Mouse (Mus musculus): ENCODE results near the gene Ankdd1b.
A peak's percentile ranks its signal among the peaks of the same experiment; 100 is the strongest.

Gene Ankdd1b

DNA sequence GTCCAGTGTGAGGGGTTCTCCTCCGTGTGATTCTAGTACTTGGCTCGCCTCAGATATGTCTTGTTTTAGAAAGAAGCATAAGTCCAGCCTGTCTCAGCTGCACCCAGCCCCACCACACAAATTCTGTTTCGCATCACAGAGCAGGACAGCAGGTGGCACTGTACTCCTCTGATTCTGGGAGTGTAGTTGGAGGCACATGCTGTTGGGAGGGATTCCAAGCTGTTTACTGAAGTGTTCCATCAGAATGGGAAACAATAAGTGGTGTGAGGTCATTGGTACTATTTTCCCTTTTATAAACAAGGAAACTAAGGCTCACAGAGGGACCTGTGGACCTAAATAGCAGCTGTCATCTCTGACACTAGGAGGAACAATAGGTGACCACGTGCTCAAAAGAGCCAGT, 64.0 kb downstream of the Ankdd1b start:
- DNase-seq (ENCODE audit: low read depth) = no peak

DNA sequence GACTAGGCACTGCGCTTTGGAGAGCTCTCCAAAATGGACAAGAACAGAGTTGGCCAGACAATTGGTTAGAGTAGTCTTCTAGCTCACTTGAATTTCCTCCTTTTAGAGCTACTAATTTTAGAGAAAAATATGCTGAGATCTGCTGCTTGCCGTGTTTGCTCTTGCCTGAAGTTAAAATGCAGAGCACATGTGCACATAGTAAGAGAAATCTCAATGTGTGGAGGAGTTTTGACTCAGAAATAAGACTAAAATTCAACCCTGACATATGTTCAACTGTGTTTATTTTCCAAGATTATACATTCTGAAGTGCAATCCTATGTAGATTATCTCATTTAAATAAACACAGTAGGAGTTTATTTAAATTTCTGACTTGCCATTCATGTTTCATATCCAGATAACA, 65.5 kb downstream of the Ankdd1b start:
- no peak for DNase-seq (ENCODE audit: low read depth)

DNA sequence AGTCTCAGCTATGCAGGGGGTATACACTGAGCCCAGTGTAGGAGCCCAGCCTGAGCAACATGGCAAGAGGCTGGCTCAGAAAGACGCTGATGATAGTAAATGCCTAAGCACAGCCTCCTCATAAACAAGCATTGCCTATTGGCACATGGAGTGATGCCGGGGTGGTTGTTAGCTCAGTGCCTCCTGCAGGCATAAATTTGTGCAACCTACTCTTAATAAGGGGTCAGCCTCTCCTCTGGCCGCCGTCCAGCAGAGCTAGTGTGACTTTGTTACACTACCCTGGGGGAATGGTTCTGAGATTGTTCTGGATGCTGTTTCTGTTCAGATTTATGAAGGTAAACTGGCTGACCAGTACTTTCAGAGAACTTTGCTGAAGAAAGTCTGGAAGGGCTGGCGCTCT, 69.7 kb downstream of the Ankdd1b start:
- no peak for DNase-seq (ENCODE audit: low read depth)

DNA sequence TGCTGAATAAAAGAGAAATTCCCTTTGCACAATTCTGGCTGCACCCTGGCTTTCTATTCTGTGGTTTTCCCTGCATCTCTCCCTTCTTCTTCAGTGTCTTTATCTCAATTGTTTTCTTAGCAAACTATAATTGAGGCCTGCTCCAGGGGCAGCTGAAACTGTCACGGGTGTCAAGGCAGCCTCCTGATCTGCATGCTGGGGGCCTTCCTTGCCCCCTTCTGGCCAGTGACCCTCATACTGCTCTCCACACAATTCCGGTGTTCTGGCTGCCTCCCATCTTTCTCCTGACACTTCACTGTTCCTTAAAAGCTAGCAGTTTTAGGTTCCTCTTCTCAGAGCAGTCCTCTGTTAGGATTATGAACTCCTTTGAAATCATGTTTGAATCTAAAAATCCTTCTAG, 81.7 kb downstream of the Ankdd1b start:
- DNase-seq (ENCODE audit: low read depth) = no peak

DNA sequence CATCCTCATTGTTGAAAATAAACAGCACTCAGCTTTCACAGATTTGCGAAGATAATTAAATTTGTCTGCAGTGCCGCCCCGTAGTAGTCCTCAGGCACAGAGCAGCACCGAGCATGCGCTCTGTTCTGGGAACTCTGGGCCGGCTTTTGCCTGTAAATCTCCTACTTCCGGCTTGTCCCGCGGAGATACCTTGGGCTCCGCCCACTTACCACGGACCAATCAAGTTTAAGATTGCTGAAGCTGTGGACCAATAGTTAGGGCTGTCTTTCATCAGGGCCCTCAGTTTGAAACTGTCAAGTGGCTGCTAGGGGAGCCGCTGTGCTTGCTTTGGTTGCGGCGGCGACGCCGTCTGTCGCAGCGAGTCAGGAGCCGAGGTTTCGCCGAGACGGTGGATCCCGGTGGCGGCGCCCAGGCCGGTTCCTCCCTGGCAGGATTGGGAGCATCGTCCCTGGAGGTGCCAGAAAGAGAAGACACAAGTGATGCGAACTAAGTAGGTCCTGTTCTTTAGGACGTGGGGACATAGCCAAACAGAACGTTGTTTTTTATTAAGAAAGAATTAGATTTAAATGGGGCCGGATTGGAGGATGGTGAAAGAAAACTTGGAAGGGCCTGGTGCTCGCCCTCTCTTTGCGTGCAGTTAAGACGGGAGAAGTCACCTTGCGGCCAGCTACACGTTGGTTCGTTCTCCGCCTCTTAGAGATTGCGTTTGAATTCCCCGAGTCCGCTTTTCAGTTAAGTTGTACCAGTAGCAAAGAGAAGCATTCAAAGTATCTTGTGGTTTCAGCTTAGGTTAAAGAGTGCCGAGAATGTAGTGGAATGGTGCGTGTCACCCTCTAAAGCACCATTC, 82.7 kb downstream of the Ankdd1b start, which contains the start of gene Poc5:
Poc5 (plus strand) TSS at position 253 of the 847 bp plus-strand sequence.
- DNase-seq (ENCODE audit: low read depth) = peak; percentile 98

GRCm38 (mm10) chr13:96377883-96378282, 93.1 kb downstream of the Ankdd1b start:
- no peak for DNase-seq (ENCODE audit: low read depth)

DNA sequence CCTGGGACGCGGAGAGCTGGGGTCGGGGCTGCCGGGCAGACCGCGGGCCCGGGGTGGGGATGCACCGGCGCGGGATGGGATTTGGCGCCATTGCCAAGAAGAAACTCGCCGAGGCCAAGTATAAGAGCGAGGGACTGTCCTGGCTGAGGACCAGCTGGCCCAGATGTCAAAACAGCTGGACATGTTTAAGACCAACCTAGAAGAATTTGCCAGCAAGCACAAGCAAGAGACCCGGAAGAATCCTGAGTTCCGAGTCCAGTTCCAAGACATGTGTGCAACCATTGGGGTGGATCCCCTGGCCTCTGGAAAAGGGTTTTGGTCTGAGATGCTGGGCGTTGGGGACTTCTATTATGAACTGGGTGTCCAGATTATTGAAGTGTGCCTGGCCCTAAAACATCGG, 94.1 kb downstream of the Ankdd1b start:
- no peak for DNase-seq (ENCODE audit: low read depth)

- no peak for DNase-seq (ENCODE audit: low read depth)
Observed at GRCm38 (mm10) chr13:96375519-96375918, 95.5 kb downstream of the Ankdd1b start.
